Mouse (Mus musculus) heart, adult 18-20 months (tissue): ENCODE measurements around the gene Zcchc18. TPM values are rescaled to one million over a fixed set of nuclear protein-coding genes. Genes with fewer than 3 reads are reported as not detected.
A peak's percentile ranks its signal among the peaks of the same experiment; 100 is the strongest.
"Not testable (repeated sequence)": the region's sequence is repeated elsewhere in the genome, so short reads cannot be mapped to it uniquely, and the experiment has no call there.

Experiments
- DNase-seq, 2 experiments: peaks; one replicate each; pipeline ENCODE4 v3.0.0; 2021 to 2022; ENCODE audit warnings: mixed read lengths in 1 of 2
- long read RNA-seq, 2 experiments: library from polyadenylated mRNA; stranded (forward); transcript quantifications; one replicate each; pipeline ENCODE4 v2.0.0; 2021
- total RNA-seq, 2 experiments: library from RNA; stranded (reverse); gene quantifications; 2 replicates each; pipeline ENCODE4 v1.2.3; 2021

The Zcchc18 gene
- total RNA-seq: under 1 TPM in 1 of 2 experiments, not detected in 1; 0.46 TPM
- long read RNA-seq, experiment 1, partial matches to known transcripts: 0 of 1 reads
- long read RNA-seq, experiment 1, other reads (novel, unspliced or antisense): 1 of 1 reads
- long read RNA-seq, experiment 2: 0 reads

DNA sequence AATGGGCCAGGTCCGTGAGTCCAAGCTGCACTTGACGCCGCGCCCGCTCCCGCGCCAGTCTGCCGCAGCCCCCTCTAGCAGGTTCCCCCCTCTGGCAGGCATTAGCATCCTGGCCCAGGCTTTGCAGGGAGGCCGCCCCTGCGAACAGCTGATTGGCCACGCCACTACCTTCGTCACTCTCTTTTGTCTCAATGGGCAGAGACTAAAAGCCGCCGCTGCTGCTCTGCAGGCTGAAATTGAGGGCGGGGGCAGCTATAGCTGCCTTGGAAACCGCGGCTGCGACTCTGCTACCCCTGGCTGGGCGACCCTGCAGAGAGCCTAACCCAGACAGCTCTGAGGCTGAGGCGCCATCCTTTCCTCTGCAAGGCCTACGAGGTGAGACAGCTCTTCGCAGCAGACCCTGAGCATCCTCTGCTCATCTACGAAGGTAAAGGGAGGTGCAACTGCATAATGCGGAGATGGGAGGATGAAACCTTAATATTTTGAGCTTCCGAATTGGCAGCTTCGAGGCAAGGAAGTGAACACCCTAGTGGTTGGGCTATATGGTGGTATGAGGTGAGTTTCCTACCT is at the start of gene Zcchc18:
TSS of gene Zcchc18 (plus strand) at position 178 of the 570 bp plus-strand sequence.
- peak; percentile 18 to 45 for DNase-seq

DNA sequence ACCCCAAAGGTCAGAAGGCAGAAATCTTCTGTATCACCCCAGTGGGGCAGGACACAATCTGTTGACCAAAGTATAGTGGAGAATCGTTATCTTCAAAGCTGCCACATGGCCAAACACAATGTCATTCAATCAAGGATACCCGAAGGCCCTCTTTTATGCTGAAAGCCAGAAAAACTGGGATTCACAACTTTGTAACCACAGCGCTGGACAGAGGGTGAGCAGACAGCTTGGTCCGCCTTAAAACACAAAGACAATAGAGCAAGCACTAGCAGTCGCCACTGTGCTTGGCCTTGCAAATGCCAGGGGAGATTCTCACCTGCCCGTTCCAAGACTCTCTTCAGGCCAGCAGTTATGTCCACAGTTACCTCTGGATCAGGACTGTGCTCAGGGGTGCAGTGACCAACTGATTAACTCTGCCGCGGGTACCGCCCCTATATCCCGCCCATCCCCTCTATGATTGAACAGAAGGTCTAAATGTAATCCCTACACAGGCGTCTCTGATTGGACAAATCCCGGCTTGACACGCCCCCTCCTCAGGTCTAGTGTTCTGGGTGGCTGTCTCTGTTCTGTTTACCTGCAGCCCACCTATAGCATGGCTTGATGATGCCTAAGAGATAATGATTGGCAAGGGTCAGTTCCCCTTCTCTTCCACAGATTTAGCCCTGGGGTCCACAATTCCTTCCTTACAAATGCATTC is 35.2 kb upstream of the Zcchc18 start:
- peak in 1 of 2 experiments; percentile 15 for DNase-seq

DNA sequence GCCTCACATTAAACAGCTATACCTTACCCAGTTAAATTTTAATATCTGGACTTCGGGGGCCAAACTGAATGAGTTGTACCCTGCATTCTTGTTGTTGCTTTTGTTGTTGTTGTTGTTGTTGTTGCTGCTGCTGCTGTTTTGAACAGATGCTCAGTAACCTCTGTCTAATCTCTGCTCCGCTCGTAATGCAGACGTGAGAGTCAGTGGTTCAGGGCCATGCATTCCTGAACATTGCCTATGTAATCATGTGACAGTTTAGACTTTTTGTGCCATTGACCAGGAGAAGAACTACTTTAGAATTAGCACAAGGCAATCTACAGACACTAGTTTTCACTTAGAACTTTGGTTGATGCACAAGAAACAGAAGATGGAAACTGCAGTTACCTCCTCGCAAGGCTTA is 34.7 kb upstream of the Zcchc18 start:
- not testable (repeated sequence) for DNase-seq

DNA sequence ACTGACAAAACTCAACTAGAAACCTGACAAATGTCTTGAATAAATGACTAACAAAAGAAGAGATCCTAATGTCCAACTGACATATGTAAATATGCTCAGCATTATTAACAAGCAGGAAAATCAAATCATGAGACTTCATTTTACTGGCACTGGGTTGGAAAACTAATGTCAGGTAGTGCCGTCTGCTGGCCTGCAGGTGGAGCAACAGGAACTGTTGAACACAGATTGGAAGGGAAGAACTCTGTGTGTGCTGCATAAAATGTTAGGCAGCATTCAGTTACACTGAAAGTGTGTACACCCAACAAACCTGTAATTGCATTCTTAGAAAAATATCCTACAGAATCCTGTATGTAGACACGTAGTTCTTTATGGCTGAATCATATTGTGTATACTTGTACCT is 33.3 kb upstream of the Zcchc18 start:
- DNase-seq: peak in 1 of 2 experiments; percentile 13

DNA sequence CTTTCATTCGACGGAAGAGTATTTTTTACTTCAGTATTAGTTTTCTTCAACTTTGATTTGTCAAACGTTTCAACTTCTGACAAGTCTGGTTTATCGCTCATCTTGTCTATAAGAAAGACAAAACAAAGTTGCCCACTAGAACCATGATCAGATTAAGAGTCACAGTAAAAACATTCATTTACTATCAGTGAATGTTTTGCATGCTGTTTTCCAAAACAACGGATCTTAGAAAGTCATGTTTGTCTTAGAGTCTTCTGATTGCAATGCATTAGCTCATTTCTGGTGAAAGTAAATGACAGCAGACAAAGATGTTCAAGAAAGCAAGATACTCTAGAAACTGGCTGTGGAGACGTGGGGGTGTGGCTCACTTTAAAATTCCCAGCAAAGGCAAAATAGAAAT is 17.6 kb upstream of the Zcchc18 start, which contains the start of gene Tmsb15b2:
TSS of gene Tmsb15b2 (minus strand) at position 101 of the 400 bp plus-strand sequence.
- not testable (repeated sequence) for DNase-seq

DNA sequence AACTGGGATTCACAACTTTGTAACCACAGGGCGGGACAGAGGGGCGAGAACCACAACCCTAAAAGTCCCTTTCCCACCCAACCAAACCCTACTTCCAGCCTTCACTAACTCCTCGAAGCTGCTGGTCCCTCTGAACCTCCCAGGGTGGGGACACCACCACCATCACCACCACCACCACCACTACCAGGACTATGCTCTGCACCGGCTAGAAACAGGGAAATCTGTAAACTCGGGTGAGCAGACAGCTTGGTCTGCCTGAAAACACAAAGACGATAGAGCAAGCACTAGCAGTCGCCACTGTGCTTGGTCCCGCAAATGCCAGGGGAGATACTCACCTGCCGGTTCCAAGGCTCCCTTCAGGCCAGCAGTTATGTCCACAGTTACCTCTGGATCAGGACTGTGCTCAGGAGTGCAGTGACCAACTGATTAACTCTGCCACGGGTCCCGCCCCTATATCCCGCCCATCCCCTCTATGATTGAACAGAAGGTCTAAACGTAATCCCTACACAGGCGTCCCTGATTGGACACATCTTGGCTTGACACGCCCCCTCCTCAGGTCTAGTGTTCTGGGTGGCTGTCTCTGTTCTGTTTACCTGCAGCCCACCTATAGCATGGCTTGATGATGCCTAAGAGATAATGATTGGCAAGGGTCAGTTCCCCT is 16.4 kb upstream of the Zcchc18 start, which contains the start of the genes Tmsb15l and Tmsb15b1:
TSS of gene Tmsb15l (minus strand) at position 446 of the 661 bp plus-strand sequence.
TSS of gene Tmsb15b1 (minus strand) at position 451 of the 661 bp plus-strand sequence.
- DNase-seq: peak in 1 of 2 experiments; percentile 49

DNA sequence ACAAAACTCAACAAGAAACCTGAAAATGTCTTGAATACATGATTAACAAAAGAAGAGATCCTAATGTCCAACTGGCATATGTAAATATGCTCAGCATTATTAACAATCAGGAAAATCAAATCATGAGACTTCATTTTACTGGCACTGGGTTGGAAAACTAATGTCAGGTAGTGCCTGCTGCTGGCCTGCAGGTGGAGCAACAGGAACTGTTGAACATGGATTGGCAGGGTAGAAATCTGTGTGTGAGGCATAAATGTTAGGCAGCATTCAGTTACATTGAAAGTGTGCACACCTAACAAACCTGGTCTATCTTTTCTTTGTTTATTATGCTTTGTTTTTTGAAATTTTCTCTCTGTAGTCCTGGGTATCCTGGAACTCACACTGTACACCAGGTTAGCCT is 14.3 kb upstream of the Zcchc18 start:
- no peak for DNase-seq

DNA sequence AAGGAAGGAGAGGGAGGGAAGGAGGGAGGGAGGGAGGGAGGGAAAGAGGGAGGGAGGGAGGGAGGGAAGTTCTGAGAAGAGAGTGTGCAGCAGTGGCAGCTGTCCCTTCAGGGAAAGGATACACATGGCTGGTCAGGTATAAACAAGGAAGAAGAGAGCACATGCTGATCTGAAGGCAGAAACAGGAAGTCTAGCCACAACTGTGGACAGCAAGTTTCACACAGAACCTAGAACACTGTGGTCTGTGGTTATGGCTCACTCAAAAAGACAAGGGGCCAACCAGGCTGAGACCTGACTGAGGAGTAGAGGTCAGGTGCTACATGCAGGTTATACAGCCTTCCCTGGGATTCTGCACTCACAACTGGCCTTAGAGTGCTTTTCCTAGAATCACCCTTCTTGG is 6.9 kb upstream of the Zcchc18 start:
- DNase-seq: no peak

DNA sequence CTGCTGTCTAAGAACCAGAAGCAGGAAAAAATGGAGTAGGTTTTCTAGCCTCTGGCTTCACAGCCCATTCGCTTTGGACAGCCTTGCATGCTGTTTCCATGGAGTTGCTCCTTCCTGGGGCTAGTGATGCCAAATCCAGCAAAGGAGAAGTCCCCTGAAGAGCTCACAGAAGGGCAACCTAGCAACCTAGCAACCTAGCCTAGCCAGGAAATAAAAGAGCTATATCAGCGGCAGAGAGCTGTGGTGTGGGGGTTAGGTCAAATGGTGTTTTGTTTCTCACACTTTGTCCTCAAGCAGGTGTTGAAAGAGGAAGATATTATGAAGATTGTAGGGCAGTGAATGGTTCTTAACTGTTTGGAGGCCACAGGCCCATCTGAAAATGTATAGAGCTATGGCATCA is 1.7 kb upstream of the Zcchc18 start:
- no peak for DNase-seq

DNA sequence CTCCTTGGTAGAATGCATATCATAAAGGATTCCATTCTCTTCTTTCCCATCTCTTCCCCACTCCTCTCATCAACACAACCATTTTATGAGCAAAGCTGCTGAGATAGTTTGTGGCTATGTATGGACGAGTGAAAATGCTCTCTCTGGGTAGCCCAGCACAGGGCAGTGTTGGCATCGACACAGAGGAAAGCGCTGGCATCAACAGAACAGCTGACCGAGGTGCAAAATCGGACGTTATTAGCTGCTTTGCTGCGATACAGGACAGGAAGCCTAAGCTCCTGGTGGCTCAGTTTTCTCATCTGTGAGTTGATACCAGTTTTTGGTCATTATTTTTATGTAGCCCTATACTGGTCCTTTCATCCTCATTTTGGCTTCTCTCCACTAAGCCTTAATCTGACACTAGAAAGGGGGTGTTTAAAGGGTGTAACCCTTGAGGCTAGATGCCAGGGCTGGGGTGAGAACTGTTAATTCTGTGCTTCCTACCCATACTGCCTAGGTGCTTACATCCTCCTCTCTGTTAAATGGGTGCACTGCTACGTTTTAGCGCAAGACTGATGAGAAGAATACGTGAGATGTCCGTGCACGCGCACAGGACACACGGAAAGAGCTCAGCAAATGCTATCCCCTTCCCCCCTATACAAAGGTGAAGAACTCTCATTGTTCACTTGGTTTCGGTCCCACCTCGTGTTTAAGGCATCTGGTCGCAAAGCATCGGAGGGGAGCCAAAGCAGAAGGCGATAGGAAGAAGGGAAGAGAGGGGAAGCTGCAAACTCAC is 577 bp upstream of the Zcchc18 start:
- DNase-seq: no peak

DNA sequence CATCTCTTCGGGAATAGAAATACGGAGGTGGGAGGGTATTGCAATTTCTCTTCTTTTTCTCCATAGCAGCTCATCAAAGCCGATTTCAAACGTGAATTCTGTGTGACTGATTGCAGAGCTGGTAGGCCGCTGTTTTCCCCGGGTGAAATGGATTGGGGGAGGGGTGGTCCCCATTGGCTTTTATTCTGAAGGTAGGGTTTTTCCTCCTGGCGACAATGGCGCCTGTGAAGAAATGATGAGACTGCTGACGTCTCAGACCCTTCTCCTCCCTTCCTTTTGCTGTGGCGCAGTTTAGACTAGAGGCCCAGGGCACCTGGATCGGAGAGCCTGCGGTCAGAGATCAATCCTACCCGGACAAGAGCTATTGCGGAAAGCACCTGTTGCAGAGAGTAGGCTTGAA is 686 bp downstream of the Zcchc18 start:
- DNase-seq: no peak

DNA sequence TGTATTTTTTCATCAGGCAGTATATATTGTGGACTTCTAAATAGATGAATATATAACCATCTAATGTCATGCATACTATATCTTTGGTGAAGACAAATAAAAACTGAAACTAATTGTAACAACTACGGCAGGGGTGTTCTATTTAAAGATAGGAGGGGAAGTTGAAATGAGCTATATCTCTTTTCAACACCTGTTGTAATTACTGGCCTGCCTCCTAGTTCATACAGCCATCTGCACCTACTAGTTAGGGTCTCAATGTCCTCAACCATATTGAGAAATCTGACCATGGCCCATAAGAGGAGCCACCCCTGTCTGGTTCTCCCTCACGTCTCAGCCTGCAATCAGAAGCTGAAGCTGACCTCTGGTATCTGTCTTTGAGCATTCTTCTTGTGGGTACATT is 3.3 kb downstream of the Zcchc18 start:
- no peak for DNase-seq

DNA sequence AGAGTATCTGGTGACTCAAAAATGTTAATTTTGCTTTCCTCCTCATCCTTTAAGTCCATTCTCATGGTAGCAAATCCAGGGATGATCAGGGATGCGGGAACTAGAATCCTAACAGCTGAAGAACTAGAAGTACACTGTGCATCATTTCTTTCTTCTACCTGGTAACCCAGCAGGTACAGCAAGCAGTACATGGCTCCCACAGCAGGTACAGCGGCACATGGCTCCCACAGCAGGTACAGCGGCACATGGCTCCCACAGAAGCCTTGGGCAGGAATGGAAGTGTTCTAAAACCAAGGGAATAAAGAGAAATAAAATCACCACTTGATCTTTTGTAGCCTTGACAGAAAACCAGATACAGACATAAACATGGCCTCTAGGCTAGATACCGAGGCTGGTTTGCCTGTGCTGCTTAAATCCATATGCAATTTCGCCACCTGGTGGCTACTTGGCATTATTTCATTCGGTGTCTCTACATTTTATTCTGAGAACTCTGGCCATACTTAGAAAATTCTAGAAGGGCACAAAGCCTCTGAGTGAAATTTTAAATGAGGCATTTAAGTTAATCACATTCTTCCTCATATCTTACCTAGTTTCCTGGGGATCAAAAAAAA is 22.2 kb downstream of the Zcchc18 start:
- peak; percentile 21 to 29 for DNase-seq

DNA sequence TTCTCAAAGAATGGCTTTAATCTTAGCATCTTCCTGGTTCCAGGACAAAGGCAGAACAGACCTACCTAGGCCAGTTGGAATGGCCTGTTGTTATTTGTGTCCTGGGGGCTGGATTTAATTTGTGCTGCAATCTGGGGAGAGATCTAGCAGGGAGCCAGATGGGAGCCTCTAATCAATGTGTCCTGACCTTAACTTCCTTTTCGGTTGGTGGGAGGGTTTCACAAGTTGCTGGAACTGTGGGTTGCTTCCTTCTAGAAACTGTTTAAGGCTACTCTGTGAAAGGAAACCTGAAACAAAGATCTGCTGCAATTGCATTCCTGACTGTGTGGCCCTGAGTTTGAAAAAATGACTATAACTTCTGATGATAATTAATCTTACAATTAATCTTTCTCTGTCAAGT is 24.7 kb downstream of the Zcchc18 start:
- no peak for DNase-seq

DNA sequence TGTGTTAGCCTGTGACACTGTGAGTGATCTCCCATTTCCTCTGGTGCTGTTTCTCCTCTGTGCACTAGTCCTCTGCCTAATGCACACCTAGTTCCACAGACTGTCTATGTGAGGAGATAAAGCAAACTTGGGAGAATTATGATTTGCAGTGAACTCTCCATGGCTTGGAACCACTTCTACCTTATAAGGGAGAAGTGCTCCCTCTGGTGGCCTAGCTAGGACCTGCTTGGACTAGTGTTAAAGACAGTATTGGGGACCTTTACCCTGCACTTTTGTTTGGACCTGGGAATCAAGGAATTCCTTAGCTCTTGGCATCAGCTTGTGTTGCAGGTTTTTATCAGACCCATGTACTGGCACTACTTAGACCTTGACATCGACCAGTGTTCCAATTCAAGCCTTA is 26.4 kb downstream of the Zcchc18 start:
- DNase-seq: peak; percentile 41 to 70

DNA sequence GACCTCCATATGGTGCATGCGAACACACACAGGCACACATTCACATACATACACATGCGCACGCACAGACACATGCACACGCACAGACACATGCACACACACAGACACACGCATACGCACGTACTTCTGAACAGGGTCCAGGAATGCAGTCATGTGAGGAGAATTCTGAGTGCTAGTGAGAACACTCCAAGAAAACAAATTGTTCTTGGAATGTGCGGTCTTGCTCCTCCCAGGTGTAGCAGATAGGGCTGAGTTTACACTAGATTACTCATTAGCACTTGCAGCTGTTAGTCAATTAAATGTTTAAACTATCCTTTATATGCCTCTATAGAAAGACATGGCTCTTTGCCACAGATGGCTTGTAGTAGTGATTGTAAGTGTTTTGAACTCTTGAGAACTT is 38.0 kb downstream of the Zcchc18 start:
- DNase-seq: no peak

DNA sequence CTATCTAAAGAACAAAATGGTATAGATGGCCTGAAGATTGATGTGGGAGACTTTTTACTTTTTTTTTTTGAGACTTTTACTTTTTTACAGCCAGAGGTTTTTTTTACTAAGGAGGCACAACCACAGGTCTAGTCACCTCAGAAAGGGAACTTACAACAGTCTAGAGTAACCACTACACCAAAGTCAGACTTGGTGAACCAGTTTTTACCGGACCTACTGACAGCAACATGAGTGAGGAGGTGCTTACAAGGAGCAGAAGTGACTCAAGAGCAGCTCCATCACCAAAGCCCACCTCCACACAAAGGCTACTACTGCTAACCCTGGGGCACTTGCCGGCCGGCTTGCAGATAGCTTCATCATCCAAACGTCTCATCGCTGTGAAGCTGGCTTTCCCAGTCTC is 38.8 kb downstream of the Zcchc18 start:
- DNase-seq: no peak

DNA sequence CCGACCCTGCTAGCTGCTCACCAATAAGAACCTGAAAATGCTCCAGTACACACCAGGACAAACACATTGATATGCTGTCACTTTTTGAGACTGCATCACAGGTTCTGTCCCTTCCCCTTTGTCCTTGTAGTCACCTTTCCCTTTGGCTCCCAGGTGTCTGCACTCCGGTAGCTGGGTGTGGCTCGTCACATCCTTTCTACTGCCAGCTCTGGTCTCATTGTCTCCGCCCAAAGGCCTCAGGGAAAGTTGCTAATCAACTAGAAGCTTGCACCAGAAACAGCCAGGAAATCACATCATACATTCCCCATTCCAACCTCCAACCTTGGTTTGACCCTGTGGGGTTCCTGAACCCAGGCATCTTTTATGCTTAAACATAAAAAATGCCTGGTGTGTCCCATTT is 41.4 kb downstream of the Zcchc18 start:
- no peak for DNase-seq

DNA sequence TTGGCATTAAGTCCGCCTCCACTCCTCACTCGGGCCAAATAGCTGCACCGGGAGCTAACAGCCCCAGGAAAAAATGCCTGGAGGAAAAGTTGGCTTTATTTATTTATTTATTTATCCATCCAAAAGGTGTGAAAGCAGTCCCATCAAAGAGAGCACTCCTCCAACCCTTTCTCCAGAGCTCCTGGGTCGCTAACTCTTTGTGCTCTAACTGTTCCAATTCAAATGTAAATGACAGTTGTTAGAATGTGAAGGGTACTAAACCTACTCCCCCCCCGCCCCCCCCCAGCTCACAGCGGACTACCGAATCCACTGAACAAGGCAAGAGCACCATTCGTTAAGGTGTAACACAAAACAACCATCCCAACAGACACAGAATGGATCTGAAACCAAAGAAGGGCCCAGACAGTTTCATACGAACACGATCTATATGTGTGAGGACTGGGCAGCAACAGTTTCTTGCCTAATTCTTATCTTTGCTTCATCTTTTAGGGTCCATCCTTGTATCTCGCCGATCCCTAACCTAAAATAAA is 44.6 kb downstream of the Zcchc18 start:
- no peak for DNase-seq

DNA sequence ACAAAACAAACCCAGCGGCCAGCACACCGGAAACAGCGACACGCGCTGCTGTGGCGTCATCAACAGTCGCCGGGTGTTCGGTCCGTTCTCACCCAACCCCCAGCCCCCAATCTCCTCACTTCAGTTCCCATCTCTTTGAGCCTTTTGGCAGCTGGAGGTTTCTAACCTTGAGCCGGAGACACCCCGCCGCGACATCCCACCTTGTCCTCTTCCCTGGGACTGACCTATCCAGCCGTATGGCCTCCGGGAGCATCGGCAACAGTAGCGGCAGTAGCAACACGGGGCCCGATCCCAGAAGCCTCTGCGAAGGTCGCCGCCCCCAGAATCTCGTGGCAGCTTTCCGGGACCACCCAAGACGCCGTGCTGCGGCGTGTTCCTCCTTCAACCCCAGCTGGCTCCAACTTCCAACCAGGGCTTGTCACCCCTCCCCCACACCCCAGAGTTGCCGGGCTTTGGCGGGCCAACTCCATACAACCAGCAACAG is 45.1 kb downstream of the Zcchc18 start, which contains the start of gene Slc25a53:
TSS of gene Slc25a53 (minus strand) at position 303 of the 484 bp plus-strand sequence.
- DNase-seq: peak; percentile 87 to 90

DNA sequence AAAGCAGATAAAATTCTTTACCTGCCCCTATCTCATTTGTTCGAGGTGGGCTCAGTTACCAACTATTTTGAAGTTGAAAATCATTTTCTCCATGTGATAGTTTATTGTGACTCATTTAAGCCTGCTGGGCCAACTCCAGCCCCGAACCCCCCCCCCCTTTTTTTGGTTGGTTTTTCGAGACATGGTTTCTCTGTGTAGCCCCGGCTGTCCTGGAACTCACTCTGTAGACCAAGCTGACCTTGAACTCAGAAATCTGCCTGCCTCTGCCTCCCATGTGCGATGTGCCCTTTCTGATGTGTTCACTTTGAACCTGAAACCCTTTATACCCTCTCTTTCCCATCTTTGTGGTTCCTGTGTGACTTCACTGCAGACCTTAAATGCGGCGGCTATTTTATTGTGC is 45.5 kb downstream of the Zcchc18 start:
- DNase-seq: no peak
